Mouse (Mus musculus): ENCODE measurements at regions not wholly inside any gene's neighbourhood (a gene's known extent, or its start where the extent isn't known, plus 50 kb on each side); places are given as distances from the start of the nearest gene placed in this dataset.
"Not testable (repeated sequence)": the region's sequence is repeated elsewhere in the genome, so short reads cannot be mapped to it uniquely, and the experiment has no call there.

DNA sequence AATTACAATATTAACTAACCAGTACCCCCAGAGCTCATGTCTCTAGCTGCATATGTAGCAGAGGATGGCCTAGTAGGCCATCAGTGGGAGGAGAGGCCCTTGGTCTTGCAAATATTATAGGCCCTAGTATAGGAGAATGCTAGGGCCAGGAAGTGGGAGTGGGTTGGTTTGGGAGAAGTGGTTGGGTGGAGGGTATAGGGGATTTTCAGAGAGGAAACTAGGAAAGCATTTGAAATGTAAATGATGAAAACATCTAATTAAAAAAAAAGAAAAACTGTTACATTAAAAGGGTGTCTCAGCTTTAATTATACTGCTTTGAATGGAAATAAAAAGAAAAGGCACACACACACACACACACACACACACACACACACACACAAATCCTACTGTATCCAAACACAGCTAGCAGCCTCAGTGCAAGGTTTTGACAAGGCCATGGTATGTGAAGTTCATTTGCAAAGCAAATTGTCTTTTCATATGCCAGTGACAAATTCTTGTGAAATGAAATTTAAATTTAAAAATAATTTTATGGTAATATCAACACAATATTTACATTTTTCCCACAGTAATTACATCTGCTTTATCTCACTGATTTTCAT is 180.6 kb downstream of the Casp12 start:
- Histone ChIP-seq H3K4me1 (ENCODE audit: control insufficient read depth, insufficient read depth, insufficient read length, low read length) (no peaks in the 10 kb centered on the region), H3K27me3 (ENCODE audit: control insufficient read depth, insufficient read depth, low read length) (no peaks in the 10 kb centered on the region), H3K4me3 (ENCODE audit: low read depth, low read length) (no peak overlapping the region), H3K27ac (ENCODE audit: insufficient read depth, low read depth, low read length) (no peak overlapping the region), H3K36me3 (ENCODE audit: control insufficient read depth, insufficient read depth, low read length) (no peaks in the 10 kb centered on the region)
- TF ChIP-seq CTCF (IDR thresholded peaks at IDR 0.05; ENCODE audit: extremely low read depth, insufficient read length, insufficient replicate concordance, low read depth, low read length) (no peak), POLR2A (IDR thresholded peaks at IDR 0.05; ENCODE audit: low read depth, low read length) (no peak)

DNA sequence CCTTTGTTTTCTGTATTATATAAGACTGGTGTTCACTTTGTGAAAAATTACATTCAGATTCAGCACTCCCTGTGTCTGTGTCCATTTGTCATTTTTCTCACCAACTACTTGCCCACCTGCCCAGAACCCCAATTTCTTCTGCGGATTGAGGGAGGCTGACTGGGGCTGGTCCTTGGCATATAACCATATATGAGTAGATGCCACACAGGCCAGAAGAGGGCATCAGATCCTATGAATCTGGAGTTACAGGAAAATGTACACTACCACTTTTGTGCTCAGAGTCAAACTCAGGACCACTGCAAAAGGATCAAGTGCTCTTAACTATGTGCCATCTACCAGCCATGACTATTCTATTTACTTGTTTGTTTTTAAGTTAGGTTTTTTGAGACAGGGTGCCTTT is 197.4 kb downstream of the Casp12 start:
- no peaks in the 10 kb centered on the region for H3K4me1 ChIP-seq (ENCODE audit: control insufficient read depth, insufficient read depth, insufficient read length, low read length)

DNA sequence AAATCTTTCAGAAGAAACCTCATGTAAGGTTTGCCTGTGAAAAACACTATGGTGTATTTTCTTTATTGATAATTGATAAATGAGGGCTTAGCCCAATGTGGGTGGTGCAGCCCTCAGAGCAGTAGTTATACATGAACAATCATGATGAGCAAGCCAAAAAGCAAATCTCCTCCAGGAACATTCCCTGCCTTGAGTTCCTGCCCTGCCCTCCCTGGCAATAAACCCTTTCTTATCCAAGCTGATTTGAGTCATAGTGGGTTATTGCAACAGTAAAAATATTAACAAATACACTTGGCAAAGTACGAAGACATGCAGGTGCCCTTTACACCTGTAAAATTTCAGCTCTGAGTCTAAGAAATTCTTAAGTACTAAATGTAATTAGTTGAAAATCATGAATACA is 229.8 kb downstream of the Casp12 start:
- Histone ChIP-seq H3K27me3 (ENCODE audit: control insufficient read depth, insufficient read depth, low read length) (no peaks in the 10 kb centered on the region), H3K36me3 (ENCODE audit: control insufficient read depth, insufficient read depth, low read length) (no peaks in the 10 kb centered on the region), H3K4me1 (ENCODE audit: control insufficient read depth, insufficient read depth, insufficient read length, low read length) (no peaks in the 10 kb centered on the region), H3K27ac (ENCODE audit: insufficient read depth, low read depth, low read length) (no peak overlapping the region), H3K4me3 (ENCODE audit: low read depth, low read length) (no peak overlapping the region)
- TF ChIP-seq CTCF (IDR thresholded peaks at IDR 0.05; ENCODE audit: extremely low read depth, insufficient read length, insufficient replicate concordance, low read depth, low read length): no peak
- no peak for TF ChIP-seq POLR2A (IDR thresholded peaks at IDR 0.05; ENCODE audit: low read depth, low read length)
- 36% methylated on average over 1 of the region's 1 CpGs for WGBS

More for the DNA sequence above, 197.4 kb downstream of the Casp12 start:
- Histone ChIP-seq H3K27me3 (ENCODE audit: control insufficient read depth, insufficient read depth, low read length) (no peaks in the 10 kb centered on the region), H3K4me3 (ENCODE audit: low read depth, low read length) (no peak overlapping the region), H3K27ac (ENCODE audit: insufficient read depth, low read depth, low read length) (no peak overlapping the region), H3K36me3 (ENCODE audit: control insufficient read depth, insufficient read depth, low read length) (no peaks in the 10 kb centered on the region)
- TF ChIP-seq POLR2A (IDR thresholded peaks at IDR 0.05; ENCODE audit: low read depth, low read length): no peak
- no peak for TF ChIP-seq CTCF (IDR thresholded peaks at IDR 0.05; ENCODE audit: extremely low read depth, insufficient read length, insufficient replicate concordance, low read depth, low read length)
- 77% methylated on average over 1 of the region's 1 CpGs for WGBS

DNA sequence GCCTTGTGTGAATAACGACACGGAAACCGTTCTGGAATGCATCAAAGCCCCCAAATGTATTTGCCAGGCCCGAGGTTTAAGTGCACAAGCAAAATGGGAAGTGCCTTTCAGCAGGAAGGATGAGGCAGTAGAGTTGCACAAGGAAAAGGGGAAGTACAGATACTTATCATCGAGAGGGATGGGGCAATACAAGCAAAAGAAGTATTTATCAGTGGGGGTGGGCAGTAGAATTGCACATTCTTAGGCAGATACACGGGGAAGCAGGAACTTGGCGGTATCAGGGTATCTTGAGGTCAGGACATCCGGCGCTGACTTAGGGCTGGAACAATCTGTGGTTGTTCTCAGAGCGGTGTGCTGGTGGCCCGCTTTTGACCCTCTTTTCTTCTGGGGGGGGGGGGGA is 232.9 kb downstream of the Casp12 start:
- not testable (repeated sequence) for H3K4me3 ChIP-seq (ENCODE audit: low read depth, low read length); H3K27ac ChIP-seq (ENCODE audit: insufficient read depth, low read depth, low read length); H3K36me3 ChIP-seq (ENCODE audit: control insufficient read depth, insufficient read depth, low read length); H3K27me3 ChIP-seq (ENCODE audit: control insufficient read depth, insufficient read depth, low read length); H3K4me1 ChIP-seq (ENCODE audit: control insufficient read depth, insufficient read depth, insufficient read length, low read length)
- WGBS: 88% methylated on average over 11 of the region's 11 CpGs

DNA sequence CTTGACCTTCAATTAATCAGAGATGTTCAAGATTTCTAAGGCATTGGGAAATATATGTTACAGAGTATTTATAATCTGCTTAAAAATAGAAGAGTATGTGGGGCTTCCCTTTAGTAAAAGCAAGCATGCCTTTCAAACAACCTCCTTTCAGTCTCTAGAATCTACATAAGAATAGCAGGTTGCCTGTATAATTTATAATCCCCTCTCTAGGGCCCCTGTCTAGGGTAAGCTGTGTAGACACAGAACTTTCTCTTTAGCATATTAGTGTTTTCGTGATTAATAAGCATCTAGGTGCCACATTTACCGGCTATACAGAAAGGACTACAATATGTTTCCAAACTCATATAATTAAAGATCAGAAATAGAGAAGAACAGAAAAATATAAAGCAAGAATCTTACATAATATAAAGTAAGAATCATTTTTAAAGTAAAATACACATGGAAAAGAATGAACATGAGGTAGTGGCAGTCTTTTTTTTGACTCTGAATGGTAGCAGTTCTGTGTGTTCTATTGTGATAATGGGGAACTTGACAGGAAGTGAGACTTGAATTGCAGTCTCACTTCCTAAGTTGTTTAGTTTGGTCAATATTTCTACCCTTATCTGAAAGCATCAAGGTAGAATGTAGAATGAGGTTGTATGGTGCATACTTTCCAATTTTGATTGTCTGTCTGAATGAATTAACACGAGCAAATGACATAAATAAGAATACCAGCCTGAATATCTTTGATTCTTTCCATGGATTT is 250.8 kb downstream of the Casp12 start:
- no peaks in the 10 kb centered on the region for H3K27me3 ChIP-seq (ENCODE audit: control insufficient read depth, insufficient read depth, low read length)
- no peaks in the 10 kb centered on the region for H3K36me3 ChIP-seq (ENCODE audit: control insufficient read depth, insufficient read depth, low read length)
- no peak overlapping the region for H3K4me3 ChIP-seq (ENCODE audit: low read depth, low read length)
- no peaks in the 10 kb centered on the region for H3K4me1 ChIP-seq (ENCODE audit: control insufficient read depth, insufficient read depth, insufficient read length, low read length)
- WGBS: 81% methylated on average over 3 of the region's 3 CpGs
- no peak overlapping the region for H3K27ac ChIP-seq (ENCODE audit: insufficient read depth, low read depth, low read length)
- TF ChIP-seq CTCF (IDR thresholded peaks at IDR 0.05; ENCODE audit: extremely low read depth, insufficient read length, insufficient replicate concordance, low read depth, low read length): no peak
- no peak for TF ChIP-seq POLR2A (IDR thresholded peaks at IDR 0.05; ENCODE audit: low read depth, low read length)

DNA sequence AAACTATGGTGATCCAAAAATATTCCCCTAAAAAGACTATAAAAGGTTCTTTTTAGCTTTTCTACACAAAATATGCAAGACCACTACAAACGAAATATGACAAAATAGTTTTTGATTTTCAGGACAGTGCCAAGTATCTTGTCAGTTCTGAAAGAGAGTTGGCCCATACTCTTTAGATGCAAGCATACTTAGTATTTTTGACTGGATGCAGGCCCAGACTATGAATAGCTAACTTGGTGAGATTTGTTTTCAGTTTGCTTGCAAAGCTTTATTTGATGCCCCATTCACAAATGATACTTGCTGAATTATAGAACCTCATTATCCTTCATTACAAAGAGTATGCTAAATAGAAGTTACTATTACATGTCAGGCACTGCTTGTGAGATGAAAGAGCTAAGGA is 258.8 kb downstream of the Casp12 start:
- Histone ChIP-seq H3K4me3 (ENCODE audit: low read depth, low read length) (no peak overlapping the region), H3K27ac (ENCODE audit: insufficient read depth, low read depth, low read length) (no peak overlapping the region), H3K27me3 (ENCODE audit: control insufficient read depth, insufficient read depth, low read length) (no peaks in the 10 kb centered on the region), H3K4me1 (ENCODE audit: control insufficient read depth, insufficient read depth, insufficient read length, low read length) (no peaks in the 10 kb centered on the region), H3K36me3 (ENCODE audit: control insufficient read depth, insufficient read depth, low read length) (no peaks in the 10 kb centered on the region)
- TF ChIP-seq CTCF (IDR thresholded peaks at IDR 0.05; ENCODE audit: extremely low read depth, insufficient read length, insufficient replicate concordance, low read depth, low read length): no peak
- no peak for TF ChIP-seq POLR2A (IDR thresholded peaks at IDR 0.05; ENCODE audit: low read depth, low read length)
- 43% methylated on average over 1 of the region's 1 CpGs for WGBS

DNA sequence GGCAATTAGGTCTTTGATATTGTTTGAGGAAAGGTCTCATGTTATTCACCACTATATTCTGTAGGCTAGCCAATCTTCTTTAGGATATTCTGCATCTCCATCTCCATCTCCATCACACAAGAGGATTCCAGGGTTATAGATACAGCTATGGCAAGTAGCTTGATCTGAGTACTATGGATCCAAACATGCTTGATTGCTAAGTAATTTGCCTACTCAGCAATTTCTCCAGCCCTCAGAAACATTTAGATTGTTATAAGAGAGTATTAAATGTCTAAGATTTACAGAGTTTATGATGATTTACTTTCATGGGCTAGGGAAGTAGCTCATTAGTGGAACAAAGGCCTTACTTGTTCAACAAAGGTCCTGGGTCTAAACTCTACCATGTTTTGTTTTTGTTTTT is 259.8 kb downstream of the Casp12 start:
- Histone ChIP-seq H3K27ac (ENCODE audit: insufficient read depth, low read depth, low read length) (no peak overlapping the region), H3K4me1 (ENCODE audit: control insufficient read depth, insufficient read depth, insufficient read length, low read length) (no peaks in the 10 kb centered on the region), H3K27me3 (ENCODE audit: control insufficient read depth, insufficient read depth, low read length) (no peaks in the 10 kb centered on the region; the same call in 1 of the 2 replicates), H3K36me3 (ENCODE audit: control insufficient read depth, insufficient read depth, low read length) (no peaks in the 10 kb centered on the region), H3K4me3 (ENCODE audit: low read depth, low read length) (no peak overlapping the region)
- TF ChIP-seq CTCF (IDR thresholded peaks at IDR 0.05; ENCODE audit: extremely low read depth, insufficient read length, insufficient replicate concordance, low read depth, low read length) (no peak), POLR2A (IDR thresholded peaks at IDR 0.05; ENCODE audit: low read depth, low read length) (no peak)
